Mouse (Mus musculus) neural tube, embryonic 11.5 days (tissue): ENCODE measurements at regions not wholly inside any gene's neighbourhood (a gene's known extent, or its start where the extent isn't known, plus 50 kb on each side); places are given as distances from the start of the nearest gene placed in this dataset.
A peak's percentile ranks its signal among the peaks of the same experiment; 100 is the strongest.

Experiments
- ATAC-seq: fragments of 200-750 bp; cut with Nextera tagmentation; 2 replicates; pipeline ENCODE4 v1.8.0; 2017; ENCODE audit warnings: moderate number of reproducible peaks, mild to moderate bottlenecking, moderate TSS enrichment, moderate library complexity; ENCODE audit not compliant: insufficient read depth, low FRiP score, low TSS enrichment
- DNase-seq: peaks from one replicate; pipeline ENCODE4 v3.0.0-alpha.2; 2015; ENCODE audit warnings: low spot score
- H3K27ac ChIP-seq: fragments of 300-500 bp; sonication (generic); 2 replicates; pipeline ENCODE4 v1.5.1; 2014; ENCODE audit warnings: low read depth, mild to moderate bottlenecking, low read length
- H3K27me3 ChIP-seq: fragments of 300-500 bp; sonication (generic); 2 replicates; pipeline ENCODE4 v1.6.1; 2014; ENCODE audit warnings: mild to moderate bottlenecking, low read length, mixed read lengths; ENCODE audit not compliant: control insufficient read depth, insufficient read depth
- H3K36me3 ChIP-seq: fragments of 300-500 bp; sonication (generic); 2 replicates; pipeline ENCODE4 v1.6.1; 2014; ENCODE audit warnings: mild to moderate bottlenecking, low read length, moderate library complexity, mixed read lengths; ENCODE audit not compliant: control insufficient read depth, insufficient read depth
- H3K4me1 ChIP-seq: fragments of 300-500 bp; sonication (generic); 2 replicates; pipeline ENCODE4 v1.6.1; 2014; ENCODE audit warnings: low read length, mixed read lengths; ENCODE audit not compliant: control insufficient read depth, insufficient read depth
- H3K4me2 ChIP-seq: fragments of 300-500 bp; sonication (generic); 2 replicates; pipeline ENCODE4 v1.6.1; 2014; ENCODE audit warnings: low read depth, mild to moderate bottlenecking, moderate library complexity
- H3K4me3 ChIP-seq: fragments of 300-500 bp; sonication (generic); 2 replicates; pipeline ENCODE4 v1.5.1; 2014; ENCODE audit warnings: low read depth, low read length
- H3K9ac ChIP-seq: fragments of 300-500 bp; sonication (generic); 2 replicates; pipeline ENCODE4 v1.6.1; 2014; ENCODE audit warnings: mild to moderate bottlenecking, low read length
- H3K9me3 ChIP-seq: fragments of 300-500 bp; sonication (generic); 2 replicates; pipeline ENCODE4 v1.6.1; 2016; ENCODE audit warnings: low read length; ENCODE audit not compliant: control insufficient read depth
- WGBS: fragments of 180-500 bp; shearing (Covaris S2); extraction: QIAGEN DNeasy Blood & Tissue Kit; methylation state at CpG from one replicate; pipeline ENCODE4 v1.1.7; 2014; 5-methylcytosine and 5-hydroxymethylcytosine counted together

DNA sequence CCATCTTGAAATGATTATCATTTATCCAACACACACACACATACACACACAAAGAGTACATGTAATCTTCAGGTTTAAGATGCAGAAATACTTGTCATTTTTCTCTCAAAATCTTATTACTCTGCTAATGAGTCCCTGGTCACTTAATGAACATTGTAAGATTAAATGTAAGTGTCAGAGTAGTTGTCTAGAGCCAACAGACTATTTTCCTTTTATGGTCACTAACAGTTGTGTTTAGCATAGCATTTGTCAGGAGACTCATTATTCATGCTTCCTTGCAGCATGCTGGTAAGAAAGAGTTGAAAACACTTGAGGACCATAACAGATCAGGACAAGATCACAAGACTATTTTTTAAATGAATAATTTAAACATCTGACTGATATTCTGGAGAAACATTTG is 618.3 kb downstream of the Rapgef2 start:
- no peaks in the 10 kb centered on the region for H3K4me1 ChIP-seq
- no peaks in the 10 kb centered on the region for H3K9me3 ChIP-seq
- no peak overlapping the region for H3K4me3 ChIP-seq
- ATAC-seq (no peak), DNase-seq (no peak)
- H3K27me3 ChIP-seq: no peaks in the 10 kb centered on the region
- no peak overlapping the region for H3K4me2 ChIP-seq
- H3K9ac ChIP-seq: no peak overlapping the region
- H3K36me3 ChIP-seq: no peaks in the 10 kb centered on the region
- H3K27ac ChIP-seq: no peak overlapping the region

DNA sequence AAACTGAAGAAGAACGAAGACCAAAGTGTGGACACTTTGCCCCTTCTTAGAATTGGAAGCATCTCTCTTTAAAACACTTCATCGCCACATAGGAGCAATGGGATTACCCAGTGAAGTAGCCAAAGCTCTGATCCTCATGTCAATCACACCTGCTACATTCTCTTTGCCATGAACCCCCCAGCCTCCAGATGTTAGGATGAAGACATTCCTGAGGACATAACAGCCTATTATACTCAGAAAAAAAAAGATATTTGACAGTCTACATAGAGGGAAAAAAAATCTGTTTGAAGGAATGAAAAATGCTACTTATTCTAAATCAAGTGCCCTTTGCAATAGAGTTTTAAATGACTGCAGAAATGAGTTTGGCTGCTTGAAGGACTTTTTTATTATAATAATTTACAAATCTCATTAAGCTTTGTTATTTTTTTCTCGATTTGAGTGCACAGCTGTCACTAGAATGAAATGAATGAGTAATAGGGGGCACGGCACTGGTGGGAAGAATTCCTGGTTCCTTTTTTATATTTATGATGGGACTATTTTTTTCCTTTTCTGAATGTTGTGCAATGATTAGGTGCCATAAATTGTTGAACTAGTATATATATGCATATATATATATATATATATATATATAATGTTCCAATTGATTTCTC is 618.8 kb downstream of the Rapgef2 start:
- WGBS: 75% methylated on average over 4 of the region's 4 CpGs
- H3K27me3 ChIP-seq: no peaks in the 10 kb centered on the region
- H3K4me1 ChIP-seq: no peaks in the 10 kb centered on the region
- H3K9me3 ChIP-seq: no peaks in the 10 kb centered on the region
- no peaks in the 10 kb centered on the region for H3K36me3 ChIP-seq
- no peak overlapping the region for H3K9ac ChIP-seq
- ATAC-seq (no peak), DNase-seq (no peak)
- H3K4me3 ChIP-seq: no peak overlapping the region
- no peak overlapping the region for H3K27ac ChIP-seq
- no peak overlapping the region for H3K4me2 ChIP-seq

DNA sequence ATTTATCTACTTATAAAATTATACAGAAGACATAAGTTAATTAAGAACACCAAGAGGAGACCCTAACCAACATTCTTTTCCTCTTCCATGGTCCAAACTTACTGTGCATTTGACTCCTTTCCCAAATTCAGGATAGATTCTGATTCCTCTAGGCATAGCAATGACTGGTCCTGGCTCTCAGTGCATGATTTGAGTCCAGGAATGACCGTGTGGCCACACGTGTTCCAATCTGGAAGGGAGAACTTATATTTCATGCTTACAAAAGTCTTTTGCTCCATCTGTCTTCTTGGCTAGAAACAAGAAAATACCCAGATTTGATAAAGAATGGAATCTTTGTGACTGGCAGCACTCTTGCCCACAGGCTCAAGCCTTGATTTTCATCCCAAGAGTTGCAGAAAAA is 638.2 kb downstream of the Rapgef2 start:
- no peak overlapping the region for H3K4me3 ChIP-seq
- no peaks in the 10 kb centered on the region for H3K36me3 ChIP-seq
- 88% methylated on average over 2 of the region's 2 CpGs for WGBS
- no peak for DNase-seq
- H3K27ac ChIP-seq: no peak overlapping the region
- H3K9ac ChIP-seq: no peak overlapping the region
- no peaks in the 10 kb centered on the region for H3K4me1 ChIP-seq
- no peak for ATAC-seq
- H3K27me3 ChIP-seq: no peaks in the 10 kb centered on the region
- no peaks in the 10 kb centered on the region for H3K9me3 ChIP-seq
- no peak overlapping the region for H3K4me2 ChIP-seq

DNA sequence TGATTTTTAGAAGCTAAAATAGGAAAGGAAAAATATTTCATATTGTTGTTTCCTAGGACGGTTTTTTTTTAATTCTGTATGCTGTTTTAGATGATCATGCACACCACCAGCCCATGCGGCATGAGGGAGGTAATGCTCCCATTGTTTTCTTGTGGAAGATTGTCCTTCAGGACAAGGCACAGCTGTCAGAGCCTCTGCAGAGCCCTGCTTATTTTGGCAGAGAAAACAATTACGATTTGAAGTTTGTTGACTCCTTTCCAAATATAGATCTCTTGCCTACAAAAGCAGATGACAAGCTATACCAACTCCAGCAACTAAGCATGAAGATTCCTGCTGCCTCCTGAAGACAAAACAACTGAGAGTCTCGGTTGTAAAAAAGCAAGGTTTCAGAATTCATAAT is 650.9 kb downstream of the Rapgef2 start:
- Histone ChIP-seq H3K4me1 (no peaks in the 10 kb centered on the region), H3K4me2 (no peak overlapping the region), H3K27ac (no peak overlapping the region), H3K27me3 (no peaks in the 10 kb centered on the region), H3K9ac (no peak overlapping the region), H3K4me3 (no peak overlapping the region), H3K36me3 (no peaks in the 10 kb centered on the region), H3K9me3 (0 out of 2 replicates have a peak, but pooled peaks cover 2% of the 10 kb centered on the region)
- 71% methylated on average over 4 of the region's 4 CpGs for WGBS
- DNase-seq (no peak), ATAC-seq (no peak)

DNA sequence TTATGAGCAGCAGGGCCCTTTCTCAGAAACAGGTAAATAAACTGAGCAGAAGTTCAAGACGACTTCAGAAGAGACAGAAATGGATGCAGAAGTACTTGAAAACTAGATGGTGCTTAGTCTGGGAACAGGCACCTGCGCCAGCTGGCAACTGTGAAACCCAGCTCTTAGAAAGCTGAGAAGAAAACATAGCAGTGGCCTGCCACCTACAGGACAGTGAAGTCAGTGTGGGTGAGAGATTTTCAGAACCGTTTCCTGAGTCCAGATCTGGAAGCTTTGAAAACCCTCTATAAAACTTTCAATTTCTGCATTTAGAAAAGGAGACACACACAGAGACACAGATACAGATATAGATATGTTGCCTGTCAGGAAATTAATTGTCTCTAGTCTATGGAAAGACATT is 667.4 kb downstream of the Rapgef2 start:
- Histone ChIP-seq H3K27ac (no peak overlapping the region), H3K27me3 (no peaks in the 10 kb centered on the region), H3K36me3 (no peaks in the 10 kb centered on the region), H3K9ac (no peak overlapping the region), H3K4me3 (no peak overlapping the region), H3K9me3 (no peaks in the 10 kb centered on the region), H3K4me1 (no peaks in the 10 kb centered on the region), H3K4me2 (no peak overlapping the region)
- no peak for ATAC-seq
- peak; percentile 35 for DNase-seq
- WGBS: 47% methylated on average over 3 of the region's 3 CpGs

DNA sequence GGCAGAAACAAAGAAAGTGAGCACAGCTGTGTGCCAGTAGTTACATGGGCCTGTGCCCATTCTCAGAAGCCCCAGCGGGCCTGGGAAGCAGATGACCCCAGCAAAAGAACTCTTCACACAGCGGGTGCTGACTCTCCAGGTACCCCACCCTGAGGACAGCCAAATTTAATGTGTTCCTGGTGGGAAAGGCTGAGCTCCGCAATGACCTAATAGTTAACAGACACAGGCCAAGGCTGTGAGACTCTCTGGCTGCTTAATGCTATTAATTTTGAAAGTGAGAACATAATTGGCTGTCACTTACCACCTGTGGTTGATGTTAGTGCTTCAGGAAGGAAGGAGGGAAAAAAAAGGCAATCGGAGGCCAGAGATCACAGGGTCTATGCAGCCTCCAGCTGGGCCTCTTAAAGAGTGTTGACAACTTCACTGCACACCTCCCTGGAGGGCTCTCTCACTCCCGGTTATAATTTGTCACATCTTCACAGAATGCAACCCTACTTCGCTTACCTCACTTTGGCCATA is 691.5 kb downstream of the Rapgef2 start:
- Histone ChIP-seq H3K36me3 (no peaks in the 10 kb centered on the region), H3K4me3 (no peak overlapping the region), H3K4me1 (no peaks in the 10 kb centered on the region), H3K27me3 (no peaks in the 10 kb centered on the region), H3K9me3 (no peaks in the 10 kb centered on the region), H3K4me2 (no peak overlapping the region), H3K9ac (no peak overlapping the region), H3K27ac (no peak overlapping the region)
- ATAC-seq (no peak; the same call in 1 of the 2 replicates), DNase-seq (peak; percentile 54)
- 18% methylated on average over 6 of the region's 6 CpGs for WGBS

DNA sequence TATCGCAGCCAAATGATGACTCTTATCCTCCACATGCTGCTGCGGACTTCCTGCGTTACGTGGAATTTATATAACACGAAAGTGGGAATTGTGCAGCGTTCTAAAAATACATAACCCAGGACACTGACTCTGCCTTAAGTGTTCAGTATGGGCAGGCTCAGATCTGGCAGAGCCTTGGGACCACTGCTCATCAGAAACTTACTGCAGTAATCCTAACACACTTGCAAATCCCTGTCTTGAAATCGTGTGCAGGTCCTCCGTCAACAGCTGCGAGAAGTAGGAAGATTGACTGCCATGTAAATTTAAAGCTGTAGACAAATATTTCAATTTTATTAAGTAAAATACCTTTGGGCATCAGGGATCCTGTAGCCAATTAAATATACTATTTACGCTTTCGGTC is 692.0 kb downstream of the Rapgef2 start:
- no peak overlapping the region for H3K4me2 ChIP-seq

DNA sequence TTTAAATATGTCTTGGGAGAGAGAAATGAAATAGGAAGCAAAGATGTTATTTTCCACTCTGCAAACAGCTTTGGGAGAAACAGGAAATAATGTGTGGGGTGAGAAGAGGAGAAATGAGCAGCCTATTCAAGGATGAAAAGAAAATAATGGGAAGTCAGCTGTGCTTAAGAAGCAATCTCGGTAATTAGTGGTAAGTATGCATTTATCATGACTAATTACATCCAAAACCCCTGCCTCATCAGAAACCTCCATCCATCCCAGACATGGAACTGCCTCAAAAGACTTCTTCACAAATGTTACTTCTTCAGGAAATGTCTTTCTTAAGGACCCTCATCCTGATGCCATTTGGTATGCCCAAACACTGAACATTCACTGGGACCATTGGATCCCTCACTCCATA is 699.7 kb downstream of the Rapgef2 start:
- Histone ChIP-seq H3K27ac (no peak overlapping the region), H3K9me3 (no peaks in the 10 kb centered on the region), H3K4me1 (no peaks in the 10 kb centered on the region), H3K36me3 (no peaks in the 10 kb centered on the region), H3K27me3 (no peaks in the 10 kb centered on the region), H3K4me2 (no peak overlapping the region), H3K4me3 (no peak overlapping the region), H3K9ac (no peak overlapping the region)
- ATAC-seq: no peak
- WGBS: 94% methylated on average over 1 of the region's 1 CpGs
- no peak for DNase-seq

More for the DNA sequence above, 692.0 kb downstream of the Rapgef2 start:
- no peak overlapping the region for H3K4me3 ChIP-seq
- no peak overlapping the region for H3K27ac ChIP-seq
- ATAC-seq (no peak), DNase-seq (no peak)
- 73% methylated on average over 11 of the region's 11 CpGs for WGBS
- H3K36me3 ChIP-seq: no peaks in the 10 kb centered on the region
- no peaks in the 10 kb centered on the region for H3K9me3 ChIP-seq
- no peaks in the 10 kb centered on the region for H3K4me1 ChIP-seq
- H3K9ac ChIP-seq: no peak overlapping the region
- H3K27me3 ChIP-seq: no peaks in the 10 kb centered on the region

DNA sequence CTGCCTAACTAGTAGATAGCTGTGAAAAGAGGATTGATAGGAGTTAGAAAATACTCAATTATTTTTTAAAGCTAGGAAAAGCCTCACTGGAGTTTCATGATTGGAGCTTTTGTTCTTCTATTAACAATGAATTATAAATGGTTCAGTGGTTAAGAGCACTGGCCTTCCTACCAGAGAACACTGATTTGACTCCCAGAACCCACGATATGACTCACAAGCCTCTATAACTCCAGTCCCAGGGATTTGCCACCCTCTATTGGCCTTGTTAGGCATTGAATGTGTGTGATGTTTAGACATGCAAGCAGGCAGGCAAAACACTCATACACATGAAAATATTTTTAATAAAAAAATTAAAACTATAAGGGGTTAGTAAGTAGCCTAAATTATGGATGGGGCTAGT is 704.4 kb downstream of the Rapgef2 start:
- 26% methylated on average over 1 of the region's 1 CpGs for WGBS
- Histone ChIP-seq H3K9me3 (no peaks in the 10 kb centered on the region), H3K4me2 (no peak overlapping the region), H3K27me3 (no peaks in the 10 kb centered on the region), H3K4me3 (no peak overlapping the region), H3K9ac (no peak overlapping the region), H3K36me3 (no peaks in the 10 kb centered on the region), H3K4me1 (peaks cover 3% of the 10 kb centered on the region; the same call in 1 of the 2 replicates), H3K27ac (no peak overlapping the region)
- DNase-seq (no peak), ATAC-seq (peak; percentile 43; the same call in 1 of the 2 replicates)
